14 mouse cellular contexts compared by ENCODE assay signal in genomic region chr6:143618558-143618957, GRCm38 (mm10).
"Had no signal": no experiment of that assay in that cellular context is flagged by ENCODE, and none has a peak within 500 bp of the region (broad histone marks: within the 10 kb centered on the region; RNA-seq: fewer than 3 reads in every experiment).

No protein-coding gene starts in this region.

- H3K4me1 ChIP-seq: kidney, embryonic 15.5 days; liver, embryonic 15.5 days; stomach, embryonic 15.5 days had no signal

- DNase-seq: kidney, adult 2 months; kidney, postnatal 14 days; left cerebral cortex, postnatal 4 days; lung, postnatal 36 days; right cerebral cortex, postnatal 14 days; thymus, postnatal 4 days had no signal

- H3K27ac ChIP-seq: kidney, embryonic 15.5 days; liver, embryonic 15.5 days; neural tube, embryonic 13.5 days; stomach, embryonic 15.5 days had no signal

- H3K36me3 ChIP-seq: kidney, embryonic 15.5 days; liver, embryonic 15.5 days; neural tube, embryonic 13.5 days; stomach, embryonic 15.5 days had no signal

- H3K4me3 ChIP-seq: kidney, embryonic 15.5 days; liver, embryonic 15.5 days; megakaryocyte, embryonic 14.5 days; neural tube, embryonic 13.5 days; stomach, embryonic 15.5 days had no signal

- H3K9me3 ChIP-seq: kidney, embryonic 15.5 days; liver, embryonic 15.5 days; neural tube, embryonic 13.5 days; stomach, embryonic 15.5 days had no signal

- H3K9ac ChIP-seq: kidney, embryonic 15.5 days; liver, embryonic 15.5 days; neural tube, embryonic 13.5 days; stomach, embryonic 15.5 days had no signal

- H3K4me2 ChIP-seq: kidney, embryonic 15.5 days; liver, embryonic 11.5 days; liver, embryonic 15.5 days; midbrain, embryonic 11.5 days; neural tube, embryonic 13.5 days; stomach, embryonic 15.5 days had no signal

- ATAC-seq: midbrain, embryonic 16.5 days had no signal

- H3K27me3 ChIP-seq: kidney, embryonic 15.5 days; liver, embryonic 15.5 days; megakaryocyte, embryonic 14.5 days; neural tube, embryonic 13.5 days; stomach, embryonic 15.5 days had no signal
